Mouse (Mus musculus): ENCODE measurements around the gene Ppp2r2c. TPM values are rescaled to one million over a fixed set of nuclear protein-coding genes. Genes with fewer than 3 reads are reported as not detected.
"Not testable (repeated sequence)": the region's sequence is repeated elsewhere in the genome, so short reads cannot be mapped to it uniquely, and the experiment has no call there.

Ppp2r2c gene
- total RNA-seq, 1 experiment from 2014 or later: not detected

DNA sequence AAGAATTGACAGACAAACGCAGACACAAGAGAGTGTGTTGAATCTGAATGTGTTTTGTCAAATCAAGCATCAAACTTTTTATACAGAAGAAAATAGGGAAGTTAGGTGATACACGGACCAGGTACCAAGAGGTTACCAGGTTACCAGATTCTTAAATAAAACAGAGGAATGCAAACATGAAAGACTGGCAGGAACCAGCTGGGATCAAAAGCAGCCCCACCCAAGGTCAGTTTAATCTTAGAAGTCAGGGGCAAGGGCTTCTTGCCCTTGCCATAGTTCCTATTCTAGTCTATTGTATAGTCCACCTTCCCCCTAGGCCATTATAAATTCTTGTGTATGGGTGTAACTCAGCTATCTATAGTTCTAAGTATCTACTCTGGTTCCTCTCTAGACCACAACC, 70.7 kb downstream of the Ppp2r2c start:
- ATAC-seq (replicated peaks in 1 of 2; ENCODE audit: insufficient read depth in 1 of 2, low FRiP score in 2 of 2, low TSS enrichment in 1 of 2, low read depth in 1 of 2, poor library complexity in 2 of 2, severe bottlenecking in 2 of 2): not testable (repeated sequence)

DNA sequence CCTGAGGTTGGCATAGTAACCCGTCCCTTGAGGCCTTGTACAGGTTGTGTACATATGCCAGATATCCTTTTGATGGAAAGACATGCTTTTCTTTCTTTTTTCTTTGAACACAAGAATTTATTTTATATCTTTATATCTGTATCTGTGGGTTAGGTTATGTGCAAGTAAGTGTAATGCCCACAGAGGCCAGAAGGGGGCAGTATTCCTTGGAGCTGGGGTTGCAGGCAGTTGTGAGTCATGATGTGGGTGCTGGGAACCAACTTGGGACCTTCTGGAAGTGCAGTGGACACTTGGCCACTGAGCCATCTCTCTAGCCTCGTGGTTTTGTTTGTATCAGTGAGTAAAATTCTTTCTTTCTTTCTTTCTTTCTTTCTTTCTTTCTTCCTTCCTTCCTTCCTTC, 74.1 kb downstream of the Ppp2r2c start:
- no peak for ATAC-seq (replicated peaks in 1 of 2; ENCODE audit: insufficient read depth in 1 of 2, low FRiP score in 2 of 2, low TSS enrichment in 1 of 2, low read depth in 1 of 2, poor library complexity in 2 of 2, severe bottlenecking in 2 of 2)

DNA sequence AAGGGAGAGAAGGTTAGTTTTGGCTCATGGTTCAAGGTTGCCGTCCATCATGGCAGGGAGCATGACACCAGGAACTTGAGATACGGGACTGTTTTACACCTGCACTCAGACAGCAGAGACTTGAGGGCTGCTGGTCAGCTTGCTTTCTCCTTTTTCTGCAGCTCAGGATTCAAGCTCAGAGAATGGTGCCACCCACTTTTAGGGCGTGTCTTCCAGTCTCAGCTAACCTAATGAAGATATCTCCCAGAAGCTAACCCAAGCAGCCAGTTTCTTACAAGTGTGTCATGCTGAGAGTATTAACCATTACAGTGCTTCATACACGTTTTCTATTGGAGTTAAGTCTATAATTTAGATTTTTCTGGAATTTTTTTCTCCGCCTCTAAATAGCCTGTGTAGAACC, 76.2 kb downstream of the Ppp2r2c start:
- no peak for ATAC-seq (replicated peaks in 1 of 2; ENCODE audit: insufficient read depth in 1 of 2, low FRiP score in 2 of 2, low TSS enrichment in 1 of 2, low read depth in 1 of 2, poor library complexity in 2 of 2, severe bottlenecking in 2 of 2)

DNA sequence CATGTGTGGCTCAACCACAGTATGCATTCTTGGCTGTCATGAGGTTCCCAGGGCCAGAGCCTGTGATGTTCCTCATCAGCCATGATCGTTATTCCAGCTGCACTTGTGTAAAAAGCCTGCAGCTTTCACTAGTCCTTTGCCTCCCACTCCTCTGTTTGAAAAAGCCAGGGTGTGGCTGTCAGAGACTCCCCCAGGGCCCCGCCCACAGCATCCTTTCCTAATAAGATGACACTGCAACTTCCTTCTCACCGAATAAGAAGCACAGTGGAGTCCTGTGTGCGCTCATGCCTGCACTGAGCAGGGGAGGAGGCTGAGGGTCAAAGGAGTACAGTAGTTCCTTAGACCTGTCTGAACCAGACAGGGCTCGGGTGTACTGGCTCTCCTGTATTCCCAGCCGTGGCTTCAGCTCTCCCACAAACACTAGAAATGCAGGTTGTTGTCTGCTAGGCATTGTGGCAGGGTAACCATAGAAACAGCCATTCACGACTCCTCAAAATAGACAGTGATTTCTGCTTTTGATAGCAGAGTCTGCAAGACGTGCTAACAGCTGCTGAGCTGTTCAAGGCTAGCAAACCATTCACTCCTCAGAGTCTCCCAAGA, 76.9 kb downstream of the Ppp2r2c start:
- no peak for ATAC-seq (replicated peaks in 1 of 2; ENCODE audit: insufficient read depth in 1 of 2, low FRiP score in 2 of 2, low TSS enrichment in 1 of 2, low read depth in 1 of 2, poor library complexity in 2 of 2, severe bottlenecking in 2 of 2)

- ATAC-seq (replicated peaks in 1 of 2; ENCODE audit: insufficient read depth in 1 of 2, low FRiP score in 2 of 2, low TSS enrichment in 1 of 2, low read depth in 1 of 2, poor library complexity in 2 of 2, severe bottlenecking in 2 of 2): no peak
Observed at GRCm38 (mm10) chr5:36945713-36946112, 77.4 kb downstream of the Ppp2r2c start.

GRCm38 (mm10) chr5:36946445-36946844, 78.1 kb downstream of the Ppp2r2c start:
- no peak for ATAC-seq (replicated peaks in 1 of 2; ENCODE audit: insufficient read depth in 1 of 2, low FRiP score in 2 of 2, low TSS enrichment in 1 of 2, low read depth in 1 of 2, poor library complexity in 2 of 2, severe bottlenecking in 2 of 2)

- peak; percentile 63 to 77 for ATAC-seq (replicated peaks in 1 of 2; ENCODE audit: insufficient read depth in 1 of 2, low FRiP score in 2 of 2, low TSS enrichment in 1 of 2, low read depth in 1 of 2, poor library complexity in 2 of 2, severe bottlenecking in 2 of 2)
Observed at GRCm38 (mm10) chr5:36948831-36949230, 80.5 kb downstream of the Ppp2r2c start.

DNA sequence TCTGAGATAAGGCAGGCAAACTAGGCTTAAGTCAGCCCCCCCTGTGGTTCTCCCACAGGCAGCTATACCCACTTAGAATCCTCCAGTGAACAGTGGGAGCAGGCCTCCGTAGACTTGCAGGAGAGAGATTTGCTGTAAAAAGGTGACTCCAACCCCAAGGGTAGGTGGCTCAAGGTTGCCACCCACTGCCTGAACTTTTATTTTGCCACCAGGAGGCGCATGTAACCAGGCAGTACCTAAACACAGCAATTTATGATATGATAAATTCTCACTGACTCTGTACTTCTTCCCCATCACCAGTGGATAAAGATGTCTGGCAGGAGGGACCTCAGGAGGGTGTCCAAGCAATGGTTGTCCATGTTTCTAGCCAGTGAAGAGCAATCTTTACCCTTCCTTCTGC, 82.6 kb downstream of the Ppp2r2c start:
- ATAC-seq (replicated peaks in 1 of 2; ENCODE audit: insufficient read depth in 1 of 2, low FRiP score in 2 of 2, low TSS enrichment in 1 of 2, low read depth in 1 of 2, poor library complexity in 2 of 2, severe bottlenecking in 2 of 2): no peak

GRCm38 (mm10) chr5:36952311-36952710, 84.0 kb downstream of the Ppp2r2c start:
- ATAC-seq (replicated peaks in 1 of 2; ENCODE audit: insufficient read depth in 1 of 2, low FRiP score in 2 of 2, low TSS enrichment in 1 of 2, low read depth in 1 of 2, poor library complexity in 2 of 2, severe bottlenecking in 2 of 2): no peak

DNA sequence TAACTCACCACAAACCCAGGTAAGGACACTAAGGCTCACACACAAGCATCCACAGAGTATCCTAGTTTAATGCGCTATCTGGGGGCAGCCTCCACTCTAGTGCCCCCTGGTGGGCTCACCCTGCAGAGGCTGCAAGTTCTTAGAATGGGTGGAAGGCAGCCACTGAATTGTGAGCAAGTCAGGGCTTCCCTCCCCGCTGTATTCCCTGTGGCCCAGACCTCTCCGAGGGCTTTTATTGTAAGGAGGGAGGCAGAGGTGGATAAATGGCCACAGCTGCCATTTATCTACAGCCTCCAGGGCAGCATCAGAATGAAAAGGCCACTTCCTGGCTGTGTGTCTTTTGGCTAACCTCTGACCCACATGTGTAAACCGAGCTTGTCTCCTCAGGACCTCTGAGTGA, 87.1 kb downstream of the Ppp2r2c start:
- ATAC-seq (replicated peaks in 1 of 2; ENCODE audit: insufficient read depth in 1 of 2, low FRiP score in 2 of 2, low TSS enrichment in 1 of 2, low read depth in 1 of 2, poor library complexity in 2 of 2, severe bottlenecking in 2 of 2): no peak

GRCm38 (mm10) chr5:36958837-36959236, 90.5 kb downstream of the Ppp2r2c start:
- peak; percentile 61 to 68; a peak in 3 of 4 replicates for ATAC-seq (replicated peaks in 1 of 2; ENCODE audit: insufficient read depth in 1 of 2, low FRiP score in 2 of 2, low TSS enrichment in 1 of 2, low read depth in 1 of 2, poor library complexity in 2 of 2, severe bottlenecking in 2 of 2)

- no peak for ATAC-seq (replicated peaks in 1 of 2; ENCODE audit: insufficient read depth in 1 of 2, low FRiP score in 2 of 2, low TSS enrichment in 1 of 2, low read depth in 1 of 2, poor library complexity in 2 of 2, severe bottlenecking in 2 of 2)
Observed at GRCm38 (mm10) chr5:36960501-36960900, 92.2 kb downstream of the Ppp2r2c start.

GRCm38 (mm10) chr5:36971587-36971986, 103.3 kb downstream of the Ppp2r2c start:
- ATAC-seq (replicated peaks in 1 of 2; ENCODE audit: insufficient read depth in 1 of 2, low FRiP score in 2 of 2, low TSS enrichment in 1 of 2, low read depth in 1 of 2, poor library complexity in 2 of 2, severe bottlenecking in 2 of 2): no peak

GRCm38 (mm10) chr5:36975336-36975735, 107.0 kb downstream of the Ppp2r2c start:
- ATAC-seq (replicated peaks in 1 of 2; ENCODE audit: insufficient read depth in 1 of 2, low FRiP score in 2 of 2, low TSS enrichment in 1 of 2, low read depth in 1 of 2, poor library complexity in 2 of 2, severe bottlenecking in 2 of 2): no peak

DNA sequence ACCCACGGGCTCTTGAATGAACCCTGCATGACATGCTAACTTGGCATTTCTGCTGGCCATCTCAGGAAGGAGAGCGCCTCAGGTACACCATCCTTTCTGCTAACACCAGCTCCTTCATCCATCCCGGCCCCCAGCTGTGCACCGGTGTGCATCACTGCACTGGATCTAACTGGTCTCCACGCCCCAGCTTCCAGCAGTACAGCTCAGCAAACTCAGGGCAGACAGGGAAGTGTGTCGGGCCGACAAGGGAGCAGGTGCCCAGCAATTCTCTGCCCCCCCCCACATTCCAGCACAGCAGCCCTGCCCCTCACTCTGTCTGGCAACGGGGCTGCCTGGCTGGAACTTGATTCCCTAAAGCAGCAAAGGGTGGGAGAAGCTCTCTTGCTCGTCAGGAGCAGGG, 109.5 kb downstream of the Ppp2r2c start:
- ATAC-seq (replicated peaks in 1 of 2; ENCODE audit: insufficient read depth in 1 of 2, low FRiP score in 2 of 2, low TSS enrichment in 1 of 2, low read depth in 1 of 2, poor library complexity in 2 of 2, severe bottlenecking in 2 of 2): no peak

- ATAC-seq (replicated peaks in 1 of 2; ENCODE audit: insufficient read depth in 1 of 2, low FRiP score in 2 of 2, low TSS enrichment in 1 of 2, low read depth in 1 of 2, poor library complexity in 2 of 2, severe bottlenecking in 2 of 2): no peak
Observed at GRCm38 (mm10) chr5:36979001-36979400, 110.7 kb downstream of the Ppp2r2c start.

GRCm38 (mm10) chr5:36979631-36980030, 111.3 kb downstream of the Ppp2r2c start:
- peak; percentile 91 to 96 for ATAC-seq (replicated peaks in 1 of 2; ENCODE audit: insufficient read depth in 1 of 2, low FRiP score in 2 of 2, low TSS enrichment in 1 of 2, low read depth in 1 of 2, poor library complexity in 2 of 2, severe bottlenecking in 2 of 2)

DNA sequence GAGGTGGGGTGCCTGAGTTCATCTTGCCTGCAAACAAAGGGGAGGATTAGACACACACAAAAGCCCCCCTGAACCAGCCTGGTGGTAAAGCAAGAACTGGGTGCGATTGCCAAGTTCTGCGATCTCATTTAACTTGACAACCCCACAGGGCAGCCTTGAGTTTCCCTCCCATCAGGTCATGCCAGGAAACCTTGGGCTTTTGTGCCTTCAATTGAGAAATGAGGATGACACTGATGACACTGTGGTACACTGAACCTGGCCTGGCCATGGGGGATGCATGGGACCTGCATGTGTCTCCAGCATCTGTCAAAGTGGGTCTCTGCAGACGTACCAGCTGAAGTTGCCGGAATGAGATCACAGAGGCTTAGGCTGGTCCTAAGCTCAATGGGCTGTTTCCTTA, 114.0 kb downstream of the Ppp2r2c start:
- no peak for ATAC-seq (replicated peaks in 1 of 2; ENCODE audit: insufficient read depth in 1 of 2, low FRiP score in 2 of 2, low TSS enrichment in 1 of 2, low read depth in 1 of 2, poor library complexity in 2 of 2, severe bottlenecking in 2 of 2)

- ATAC-seq (replicated peaks in 1 of 2; ENCODE audit: insufficient read depth in 1 of 2, low FRiP score in 2 of 2, low TSS enrichment in 1 of 2, low read depth in 1 of 2, poor library complexity in 2 of 2, severe bottlenecking in 2 of 2): no peak
Observed at GRCm38 (mm10) chr5:36986617-36987016, 118.3 kb downstream of the Ppp2r2c start.

Data from hematopoietic stem cell, adult 5-6 weeks (primary cell).